Mouse (Mus musculus): Measurements from ENCODE around the gene Mbnl2. TPM values are rescaled to one million over a fixed set of nuclear protein-coding genes. Genes with fewer than 3 reads are reported as not detected.

The Mbnl2 gene
- polyA plus RNA-seq, 1 experiment = 61.8 TPM

- TF ChIP-seq POLR2A (IDR thresholded peaks at IDR 0.05; ENCODE audit: insufficient read depth, low read length) = no peak
- no peaks in the 10 kb centered on the region for H3K36me3 ChIP-seq (ENCODE audit: control insufficient read depth, insufficient read depth, low read length, poor library complexity, severe bottlenecking)
- no peak overlapping the region for H3K27ac ChIP-seq (ENCODE audit: insufficient read depth, low read length)
- no peaks in the 10 kb centered on the region for H3K27me3 ChIP-seq (ENCODE audit: control insufficient read depth, insufficient read depth, low read length, poor library complexity, severe bottlenecking)
- H3K9ac ChIP-seq (ENCODE audit: low read depth, poor library complexity, severe bottlenecking) = no peak overlapping the region
- peaks cover 8% of the 10 kb centered on the region for H3K4me1 ChIP-seq (ENCODE audit: control insufficient read depth, insufficient read depth, low read length)
- no peak overlapping the region for H3K4me3 ChIP-seq (ENCODE audit: low read depth, low read length)
- H3K9me3 ChIP-seq (replicated peaks; ENCODE audit: control insufficient read depth, insufficient read depth, low read length, poor library complexity, severe bottlenecking) = no peaks in the 10 kb centered on the region
Measured at GRCm38 (mm10) chr14:120366962-120367361, 91.5 kb downstream of the Mbnl2 start.

- H3K27me3 ChIP-seq (ENCODE audit: control insufficient read depth, insufficient read depth, low read length, poor library complexity, severe bottlenecking) = no peaks in the 10 kb centered on the region
Measured at GRCm38 (mm10) chr14:120367589-120367988, 92.1 kb downstream of the Mbnl2 start.

GRCm38 (mm10) chr14:120368456-120368855, 93.0 kb downstream of the Mbnl2 start:
- TF ChIP-seq CTCF (IDR thresholded peaks at IDR 0.05; ENCODE audit: low read depth, low read length) (no peak), POLR2A (IDR thresholded peaks at IDR 0.05; ENCODE audit: insufficient read depth, low read length) (no peak), EP300 (IDR thresholded peaks at IDR 0.05; ENCODE audit: insufficient read depth, low read depth, low read length) (no peak)
- no peaks in the 10 kb centered on the region for H3K36me3 ChIP-seq (ENCODE audit: control insufficient read depth, insufficient read depth, low read length, poor library complexity, severe bottlenecking)
- H3K27ac ChIP-seq (ENCODE audit: insufficient read depth, low read length) = no peak overlapping the region
- no peak overlapping the region for H3K4me3 ChIP-seq (ENCODE audit: low read depth, low read length)
- no peaks in the 10 kb centered on the region for H3K9me3 ChIP-seq (replicated peaks; ENCODE audit: control insufficient read depth, insufficient read depth, low read length, poor library complexity, severe bottlenecking)
- H3K4me1 ChIP-seq (ENCODE audit: control insufficient read depth, insufficient read depth, low read length) = peaks cover 8% of the 10 kb centered on the region
- no peaks in the 10 kb centered on the region for H3K27me3 ChIP-seq (ENCODE audit: control insufficient read depth, insufficient read depth, low read length, poor library complexity, severe bottlenecking)
- no peak overlapping the region for H3K9ac ChIP-seq (ENCODE audit: low read depth, poor library complexity, severe bottlenecking)

More at GRCm38 (mm10) chr14:120367589-120367988, 92.1 kb downstream of the Mbnl2 start:
- Histone ChIP-seq H3K27ac (ENCODE audit: insufficient read depth, low read length) (no peak overlapping the region), H3K9me3 (replicated peaks; ENCODE audit: control insufficient read depth, insufficient read depth, low read length, poor library complexity, severe bottlenecking) (no peaks in the 10 kb centered on the region), H3K9ac (ENCODE audit: low read depth, poor library complexity, severe bottlenecking) (no peak overlapping the region), H3K36me3 (ENCODE audit: control insufficient read depth, insufficient read depth, low read length, poor library complexity, severe bottlenecking) (no peaks in the 10 kb centered on the region), H3K4me3 (ENCODE audit: low read depth, low read length) (no peak overlapping the region), H3K4me1 (ENCODE audit: control insufficient read depth, insufficient read depth, low read length) (peaks cover 8% of the 10 kb centered on the region)
- no peak for TF ChIP-seq EP300 (IDR thresholded peaks at IDR 0.05; ENCODE audit: insufficient read depth, low read depth, low read length)
- TF ChIP-seq POLR2A (IDR thresholded peaks at IDR 0.05; ENCODE audit: insufficient read depth, low read length) = no peak
- TF ChIP-seq CTCF (IDR thresholded peaks at IDR 0.05; ENCODE audit: low read depth, low read length) = no peak

- no peak overlapping the region for H3K4me3 ChIP-seq (ENCODE audit: low read depth, low read length)
- peaks cover 8% of the 10 kb centered on the region for H3K4me1 ChIP-seq (ENCODE audit: control insufficient read depth, insufficient read depth, low read length)
- no peak overlapping the region for H3K27ac ChIP-seq (ENCODE audit: insufficient read depth, low read length)
- H3K36me3 ChIP-seq (ENCODE audit: control insufficient read depth, insufficient read depth, low read length, poor library complexity, severe bottlenecking) = no peaks in the 10 kb centered on the region
- H3K9ac ChIP-seq (ENCODE audit: low read depth, poor library complexity, severe bottlenecking) = no peak overlapping the region
- no peaks in the 10 kb centered on the region for H3K9me3 ChIP-seq (replicated peaks; ENCODE audit: control insufficient read depth, insufficient read depth, low read length, poor library complexity, severe bottlenecking)
- H3K27me3 ChIP-seq (ENCODE audit: control insufficient read depth, insufficient read depth, low read length, poor library complexity, severe bottlenecking) = no peaks in the 10 kb centered on the region
- no peak for TF ChIP-seq POLR2A (IDR thresholded peaks at IDR 0.05; ENCODE audit: insufficient read depth, low read length)
- no peak for TF ChIP-seq EP300 (IDR thresholded peaks at IDR 0.05; ENCODE audit: insufficient read depth, low read depth, low read length)
- no peak for TF ChIP-seq CTCF (IDR thresholded peaks at IDR 0.05; ENCODE audit: low read depth, low read length)
Measured at GRCm38 (mm10) chr14:120368914-120369391, 93.5 kb downstream of the Mbnl2 start.

GRCm38 (mm10) chr14:120370044-120370443, 94.6 kb downstream of the Mbnl2 start:
- no peaks in the 10 kb centered on the region for H3K27me3 ChIP-seq (ENCODE audit: control insufficient read depth, insufficient read depth, low read length, poor library complexity, severe bottlenecking)
- TF ChIP-seq POLR2A (IDR thresholded peaks at IDR 0.05; ENCODE audit: insufficient read depth, low read length) (no peak), EP300 (IDR thresholded peaks at IDR 0.05; ENCODE audit: insufficient read depth, low read depth, low read length) (no peak), CTCF (IDR thresholded peaks at IDR 0.05; ENCODE audit: low read depth, low read length) (no peak)
- peaks cover 8% of the 10 kb centered on the region for H3K4me1 ChIP-seq (ENCODE audit: control insufficient read depth, insufficient read depth, low read length)
- no peak overlapping the region for H3K9ac ChIP-seq (ENCODE audit: low read depth, poor library complexity, severe bottlenecking)
- H3K4me3 ChIP-seq (ENCODE audit: low read depth, low read length) = no peak overlapping the region
- H3K27ac ChIP-seq (ENCODE audit: insufficient read depth, low read length) = no peak overlapping the region
- no peaks in the 10 kb centered on the region for H3K36me3 ChIP-seq (ENCODE audit: control insufficient read depth, insufficient read depth, low read length, poor library complexity, severe bottlenecking)
- H3K9me3 ChIP-seq (replicated peaks; ENCODE audit: control insufficient read depth, insufficient read depth, low read length, poor library complexity, severe bottlenecking) = no peaks in the 10 kb centered on the region

- Histone ChIP-seq H3K9me3 (replicated peaks; ENCODE audit: control insufficient read depth, insufficient read depth, low read length, poor library complexity, severe bottlenecking) (no peaks in the 10 kb centered on the region), H3K27me3 (ENCODE audit: control insufficient read depth, insufficient read depth, low read length, poor library complexity, severe bottlenecking) (no peaks in the 10 kb centered on the region), H3K27ac (ENCODE audit: insufficient read depth, low read length) (no peak overlapping the region), H3K36me3 (ENCODE audit: control insufficient read depth, insufficient read depth, low read length, poor library complexity, severe bottlenecking) (no peaks in the 10 kb centered on the region), H3K4me1 (ENCODE audit: control insufficient read depth, insufficient read depth, low read length) (peaks cover 8% of the 10 kb centered on the region), H3K9ac (ENCODE audit: low read depth, poor library complexity, severe bottlenecking) (no peak overlapping the region), H3K4me3 (ENCODE audit: low read depth, low read length) (no peak overlapping the region)
- no peak for TF ChIP-seq POLR2A (IDR thresholded peaks at IDR 0.05; ENCODE audit: insufficient read depth, low read length)
- no peak for TF ChIP-seq EP300 (IDR thresholded peaks at IDR 0.05; ENCODE audit: insufficient read depth, low read depth, low read length)
- no peak for TF ChIP-seq CTCF (IDR thresholded peaks at IDR 0.05; ENCODE audit: low read depth, low read length)
Measured at GRCm38 (mm10) chr14:120370631-120371030, 95.2 kb downstream of the Mbnl2 start.

Measured in ES-Bruce4 (cell line).